Mouse (Mus musculus): ENCODE data around the gene Agtpbp1. TPM values are rescaled to one million over a fixed set of nuclear protein-coding genes. Genes with fewer than 3 reads are reported as not detected.

Gene Agtpbp1
- total and polyA plus RNA-seq, 3 experiments, result 24.2 to 117 (median 33.7) TPM

- TF ChIP-seq POLR2AphosphoS5 (IDR thresholded peaks at IDR 0.05; ENCODE audit: borderline replicate concordance, low read depth, low read length) (no peak), ZMIZ1 (IDR thresholded peaks at IDR 0.05; ENCODE audit: low read depth, low read length) (peak; percentile 37), CTCF (IDR thresholded peaks at IDR 0.05 in 2 of 3, conservative IDR thresholded peaks at IDR 0.05 in 1 of 3; ENCODE audit: control insufficient read depth in 1 of 3, insufficient read depth in 1 of 3, low read depth in 2 of 3, low read length in 3 of 3, poor library complexity in 1 of 3, severe bottlenecking in 1 of 3) (no peak), GABPA (IDR thresholded peaks at IDR 0.05; ENCODE audit: low read depth, low read length) (no peak), USF2 (IDR thresholded peaks at IDR 0.05; ENCODE audit: borderline replicate concordance in 1 of 2, insufficient read depth in 1 of 2, low read depth in 1 of 2, low read length in 2 of 2) (no peak), ELF1 (IDR thresholded peaks at IDR 0.05; ENCODE audit: low read depth, low read length) (peak; percentile 15; the same call in 1 of the 2 replicates), POLR2AphosphoS2 (IDR thresholded peaks at IDR 0.05; ENCODE audit: low read length) (peak; percentile 68; the same call in 1 of the 2 replicates), UBTF (IDR thresholded peaks at IDR 0.05; ENCODE audit: borderline replicate concordance, insufficient read depth, low read depth, low read length) (no peak), TBP (IDR thresholded peaks at IDR 0.05; ENCODE audit: low read depth, low read length) (no peak)
Measured at GRCm38 (mm10) chr13:59557185-59557985, 27.6 kb downstream of the Agtpbp1 start (continued).

GRCm38 (mm10) chr13:59556670-59557069, 28.4 kb downstream of the Agtpbp1 start:
- Histone ChIP-seq H3K4me1 (ENCODE audit: control insufficient read depth in 1 of 2, insufficient read depth in 2 of 2, low read length in 2 of 2) (peaks cover 3 to 19% of the 10 kb centered on the region in 2 experiments), H3K4me3 (ENCODE audit: control insufficient read depth in 1 of 2, insufficient read depth in 1 of 2, low read depth in 2 of 2, low read length in 2 of 2) (peak overlapping the region; percentile 65 to 95), H3K79me2 (ENCODE audit: control insufficient read depth, insufficient read depth, low read length, poor library complexity) (peaks cover 45% of the 10 kb centered on the region), H3K9me3 (replicated peaks; ENCODE audit: insufficient read depth, low read length) (no peaks in the 10 kb centered on the region), H3K9ac (ENCODE audit: control insufficient read depth, low read depth, low read length, poor library complexity, severe bottlenecking) (peak overlapping the region; percentile 65), H3K27ac (ENCODE audit: control insufficient read depth, low read depth, low read length) (0 out of 2 replicates have a peak overlapping the region, but pooled peaks have one; percentile 1), H3K36me3 (ENCODE audit: control insufficient read depth in 1 of 2, insufficient read depth in 2 of 2, low read length in 2 of 2) (peaks cover 0 to 20% of the 10 kb centered on the region in 2 experiments; a peak in 2 of 4 replicates), H3K27me3 (ENCODE audit: control insufficient read depth in 1 of 2, insufficient read depth in 2 of 2, low read length in 2 of 2) (no peaks in the 10 kb centered on the region)
- TF ChIP-seq POLR2AphosphoS2 (IDR thresholded peaks at IDR 0.05; ENCODE audit: low read length), result no peak
- TF ChIP-seq E2F4 (IDR thresholded peaks at IDR 0.05; ENCODE audit: borderline replicate concordance, low read depth, low read length), result no peak
- TF ChIP-seq JUND (IDR thresholded peaks at IDR 0.05; ENCODE audit: low read depth, low read length), result no peak
- no peak for TF ChIP-seq KAT2A (conservative IDR thresholded peaks at IDR 0.05; ENCODE audit: low read depth, low read length)
- TF ChIP-seq MAX (IDR thresholded peaks at IDR 0.05; ENCODE audit: low read length), result 0 out of 2 replicates have a peak, but pooled peaks have one; percentile 11
- peak; percentile 57; the same call in 1 of the 2 replicates for TF ChIP-seq SIN3A (IDR thresholded peaks at IDR 0.05; ENCODE audit: low read length)
- TF ChIP-seq POLR2A (IDR thresholded peaks at IDR 0.05; ENCODE audit: control insufficient read depth in 1 of 2, insufficient read depth in 1 of 2, low read depth in 1 of 2, low read length in 2 of 2, poor library complexity in 1 of 2), result 0 out of 4 replicates have a peak, but pooled peaks of 1 of the 2 experiments have one; percentile 32
- peak; percentile 71 for DNase-seq (ENCODE audit: low read depth, low spot score)
